Mouse (Mus musculus): ENCODE data around the gene Stard7.

GRCm38 (mm10) chr2:127269491-127270299, at the start of gene Stard7:
- TF ChIP-seq TAL1 (conservative IDR thresholded peaks at IDR 0.05; ENCODE audit: low read depth, low read length) (no peak), CTCF (IDR thresholded peaks at IDR 0.05; ENCODE audit: low read depth, low read length) (no peak)
